Mouse (Mus musculus) gastrocnemius, adult 2 months (tissue): ENCODE data around the gene Rps12. TPM values are rescaled to one million over a fixed set of nuclear protein-coding genes. Genes with fewer than 3 reads are reported as not detected.

Experiments used
- DNase-seq: peaks from one replicate; pipeline ENCODE4 v3.0.0; 2022
- H3K27ac ChIP-seq: fragments of 200-600 bp; 2 replicates; pipeline ENCODE4 v1.8.1; 2022; ENCODE audit warnings: mild to moderate bottlenecking
- H3K4me3 ChIP-seq: fragments of 200-600 bp; 2 replicates; pipeline ENCODE4 v1.8.1; 2022; ENCODE audit warnings: mild to moderate bottlenecking, moderate library complexity
- CTCF ChIP-seq: fragments of 200-600 bp; IDR thresholded peaks from 2 replicates; pipeline ENCODE4 v1.8.1; 2022; ENCODE audit warnings: antibody characterized with exemption, mild to moderate bottlenecking, moderate library complexity
- intact Hi-C: fragments of 180-260 bp; cut with DNase I; formaldehyde crosslinking; loops from one replicate; pipeline ENCODE4 v1.15.1; 2025
- total RNA-seq, 2 experiments: library from RNA; stranded (reverse); gene quantifications; 2 replicates each; pipeline ENCODE4 v1.2.3; 2021

Gene Rps12
- total RNA-seq, 2 experiments from 2014 or later, result 215 to 230 TPM

DNA sequence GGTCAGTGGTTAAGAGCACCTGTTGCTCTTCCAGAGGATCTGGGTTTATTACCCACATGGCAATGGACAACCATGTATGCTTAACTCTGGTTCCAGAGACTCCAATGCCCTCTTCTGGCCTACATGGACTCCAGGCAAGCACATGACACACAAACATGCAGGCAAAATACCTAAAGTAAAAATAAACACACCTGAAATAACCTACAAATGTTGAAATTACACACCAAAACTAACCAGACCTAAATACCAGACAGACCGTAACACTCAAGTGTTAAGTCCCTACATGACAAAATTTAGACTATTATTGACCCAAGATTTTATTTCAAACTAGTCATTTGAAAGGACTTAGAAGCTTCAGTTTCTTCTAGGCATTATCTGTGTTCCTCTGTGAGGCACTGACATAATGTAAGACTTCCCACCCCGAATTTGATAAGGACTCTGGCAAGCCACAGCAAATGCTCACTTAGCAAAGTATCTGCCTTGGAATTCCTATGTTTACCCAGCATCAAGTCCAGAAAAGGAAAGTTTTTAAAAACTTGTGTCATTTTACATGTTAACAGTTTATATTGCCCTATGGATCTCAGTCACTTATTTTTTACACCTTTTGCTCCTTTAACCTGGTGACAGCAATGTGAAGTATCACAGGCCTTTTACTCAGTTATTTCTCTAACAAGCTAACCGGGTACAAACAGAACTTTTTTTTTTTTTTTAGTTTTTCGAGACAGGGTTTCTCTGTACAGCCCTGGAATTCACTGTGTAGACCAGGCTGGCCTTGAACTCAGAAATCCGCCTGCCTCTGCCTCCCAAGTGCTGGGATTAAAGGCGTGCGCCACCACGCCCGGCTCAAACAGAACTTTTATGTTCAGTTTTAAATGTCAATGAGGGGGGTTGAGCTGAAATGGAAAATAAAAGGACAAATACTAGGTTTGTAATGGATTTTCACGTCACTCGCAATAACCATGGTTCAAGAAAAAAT is 5.0 kb downstream of the Rps12 start:
- intact Hi-C loops, result no loop called here
- DNase-seq, result no peak
- TF ChIP-seq CTCF, result no peak
- Histone ChIP-seq H3K4me3 (no peak overlapping the region), H3K27ac (no peak overlapping the region)

DNA sequence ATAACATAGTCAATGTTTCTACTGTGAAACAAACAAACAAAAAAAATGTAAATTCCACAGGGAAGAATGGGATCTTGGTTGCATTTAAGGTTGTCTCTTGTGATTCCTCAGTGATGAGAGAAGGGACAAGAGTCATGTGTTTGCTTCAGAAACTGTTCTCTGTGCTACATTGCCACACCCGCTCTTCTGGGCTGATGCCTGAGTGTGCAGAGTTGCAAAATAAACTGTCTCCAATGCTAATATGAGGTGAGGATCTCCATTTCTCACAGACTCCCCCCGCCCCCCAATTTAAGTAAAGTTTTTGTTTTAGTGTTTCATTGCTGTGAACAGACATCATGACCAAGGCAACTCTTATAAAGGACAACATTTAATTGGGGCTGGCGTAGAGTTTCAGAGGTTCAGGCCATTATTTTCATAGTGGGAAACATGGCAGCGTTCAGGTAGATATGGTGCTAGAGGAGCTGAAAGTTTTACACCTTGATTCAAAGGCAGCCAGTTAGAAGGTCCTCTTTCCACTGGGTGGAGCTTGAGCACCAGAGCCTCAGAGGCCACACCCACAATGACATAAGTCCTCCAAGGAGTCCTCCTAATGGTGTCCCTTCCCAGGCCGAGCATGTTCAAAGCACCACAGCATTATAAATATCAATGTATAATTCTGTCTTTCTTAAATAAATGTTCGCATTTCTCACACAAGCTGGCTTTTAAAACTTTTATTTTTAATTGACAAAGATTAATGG is 6.4 kb downstream of the Rps12 start:
- TF ChIP-seq CTCF, result no peak
- intact Hi-C loops, result no loop called here
- DNase-seq, result no peak
- Histone ChIP-seq H3K27ac (no peak overlapping the region), H3K4me3 (no peak overlapping the region)

DNA sequence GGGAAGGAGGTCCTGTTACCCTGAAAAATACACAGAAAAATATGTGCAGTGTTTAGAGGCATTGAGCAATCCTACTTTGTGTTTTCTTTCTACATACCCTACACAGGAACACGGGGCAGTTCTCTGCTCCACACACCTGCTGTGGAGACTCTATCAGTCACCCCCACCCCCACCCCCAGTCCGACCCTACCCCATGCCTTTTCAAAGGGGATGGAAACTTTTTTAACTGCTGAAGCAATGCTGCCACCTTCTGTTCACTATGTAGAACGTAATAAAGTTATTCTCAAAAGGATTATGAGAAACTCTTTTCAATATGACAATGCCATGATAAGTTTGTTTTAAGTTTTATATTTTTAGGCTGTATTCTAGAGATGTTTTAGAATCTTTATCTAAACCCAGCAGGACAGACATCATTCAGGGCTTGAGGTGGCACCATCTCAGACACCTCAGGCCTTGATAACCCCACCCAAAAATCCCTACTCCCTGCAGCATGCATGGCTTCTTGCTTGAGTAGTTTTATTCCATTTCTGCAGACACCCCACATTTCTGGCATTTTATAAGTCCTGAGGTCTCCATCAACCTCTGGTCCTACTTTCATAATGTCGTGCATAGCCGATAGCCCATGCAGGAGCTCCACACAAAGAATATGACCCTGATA is 9.7 kb downstream of the Rps12 start:
- peak; percentile 59 for TF ChIP-seq CTCF
- Histone ChIP-seq H3K4me3 (no peak overlapping the region), H3K27ac (no peak overlapping the region)
- intact Hi-C loops, result loop anchor here (1.0 to 10.0 kb wide), 3 partner anchors 163 to 690 kb away; no protein-coding TSS in a partner anchor
- no peak for DNase-seq

DNA sequence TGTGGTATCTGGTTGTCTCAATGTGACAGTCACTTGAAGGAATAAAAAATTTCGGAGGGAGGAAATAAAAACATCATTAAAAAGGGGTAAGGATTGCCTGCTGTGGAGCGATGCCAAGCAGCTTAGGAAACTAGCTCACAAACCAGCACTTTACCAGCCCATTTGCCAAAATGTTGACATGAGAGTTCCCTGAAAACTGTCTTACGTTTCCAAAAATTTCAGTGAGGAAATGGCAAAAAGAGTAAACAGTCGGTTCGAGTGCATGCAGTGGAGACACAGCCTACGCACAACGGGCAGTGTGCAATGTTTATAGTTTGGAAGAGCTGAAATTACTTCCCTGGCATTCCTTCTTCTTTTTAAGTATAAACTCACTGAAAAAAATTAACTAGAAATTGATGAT is 32.9 kb downstream of the Rps12 start:
- H3K4me3 ChIP-seq, result no peak overlapping the region
- intact Hi-C loops, result no loop called here
- no peak overlapping the region for H3K27ac ChIP-seq
- no peak for DNase-seq
- TF ChIP-seq CTCF, result no peak

Other genes with a start within 250 kb of the Rps12 start
- gene Slc18b1, start 9.7 kb upstream of the Rps12 start, total RNA-seq, result 1 to 10 TPM; 5.5 to 6.2 TPM
- gene Vnn3, start 64.2 kb upstream of the Rps12 start, total RNA-seq, result not detected
- gene Vnn1, start 107.4 kb upstream of the Rps12 start, total RNA-seq, result under 1 TPM; 0.17 to 0.23 TPM
- gene Taar1, start 133.1 kb upstream of the Rps12 start, total RNA-seq, result not detected
- gene Taar2, start 151.3 kb upstream of the Rps12 start, total RNA-seq, result not detected
- gene Taar3, start 162.3 kb upstream of the Rps12 start, total RNA-seq, result not detected
- not detected for gene Taar4, start 173.2 kb upstream of the Rps12 start, total RNA-seq
- gene Taar5, start 183.4 kb upstream of the Rps12 start, total RNA-seq, result not detected
- not detected for gene Taar6, start 198.4 kb upstream of the Rps12 start, total RNA-seq
- not detected for gene Taar7a, start 206.2 kb upstream of the Rps12 start, total RNA-seq
- not detected for gene Taar7b, start 212.7 kb upstream of the Rps12 start, total RNA-seq
- not detected for gene Taar7d, start 239.9 kb upstream of the Rps12 start, total RNA-seq